Mouse (Mus musculus): ENCODE measurements around the gene 1700025G04Rik.

The 1700025G04Rik gene

DNA sequence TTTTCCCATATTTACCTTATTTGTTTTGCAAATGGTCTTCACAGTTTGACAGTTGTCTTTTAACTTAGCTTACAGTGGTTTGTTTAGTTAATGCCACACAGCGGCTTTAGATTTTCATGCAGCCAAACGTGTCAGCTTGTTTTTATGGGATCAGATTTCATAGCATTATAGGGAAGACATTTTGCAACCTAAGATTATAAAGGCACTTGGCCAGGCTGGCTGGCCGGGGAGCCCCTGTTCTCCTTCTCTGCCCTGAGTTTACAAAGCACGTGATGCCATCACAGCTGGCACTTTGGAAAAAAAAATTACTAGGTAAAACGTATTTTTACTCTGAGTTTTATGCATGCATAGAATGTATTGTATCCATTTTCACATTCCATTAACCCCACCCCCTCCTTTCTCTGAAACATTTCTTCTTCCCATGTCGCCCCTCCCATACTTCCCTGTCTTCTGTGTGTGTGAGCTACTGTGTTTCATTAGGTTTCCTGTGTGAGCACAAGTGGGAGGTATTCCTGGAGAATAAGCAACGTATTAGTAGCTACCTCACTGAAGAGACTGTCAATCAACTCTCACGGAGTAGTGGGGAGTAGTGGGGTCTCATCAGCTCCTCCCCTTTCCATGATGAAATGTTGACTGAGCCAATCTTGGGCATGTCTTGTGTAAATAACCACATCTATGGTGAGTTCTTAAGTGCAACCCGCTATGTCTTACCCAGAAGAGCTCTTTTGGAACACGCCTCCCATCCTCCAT, 93.8 kb downstream of the 1700025G04Rik start:
- no peak for DNase-seq (ENCODE audit: low spot score in 2 of 2)

DNA sequence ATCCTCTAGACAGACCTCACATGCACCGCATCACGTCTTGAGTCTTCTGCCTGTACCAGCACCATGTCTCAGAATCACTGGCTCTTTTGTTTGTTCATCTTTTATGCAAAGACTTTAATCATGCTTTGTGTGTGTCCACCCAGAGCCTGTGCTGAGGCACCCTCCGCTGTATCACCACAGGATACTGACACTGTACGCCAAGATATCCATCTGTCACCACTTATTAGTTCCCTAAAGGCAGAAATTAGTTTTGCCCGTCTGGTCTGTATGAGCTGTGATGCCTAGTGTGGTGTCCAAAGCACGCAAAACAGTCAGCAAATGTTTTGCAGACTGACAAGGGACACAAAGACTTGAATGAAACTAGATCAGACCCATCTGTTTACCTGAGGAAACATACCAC, 95.7 kb downstream of the 1700025G04Rik start:
- DNase-seq (ENCODE audit: low spot score in 2 of 2): no peak

DNA sequence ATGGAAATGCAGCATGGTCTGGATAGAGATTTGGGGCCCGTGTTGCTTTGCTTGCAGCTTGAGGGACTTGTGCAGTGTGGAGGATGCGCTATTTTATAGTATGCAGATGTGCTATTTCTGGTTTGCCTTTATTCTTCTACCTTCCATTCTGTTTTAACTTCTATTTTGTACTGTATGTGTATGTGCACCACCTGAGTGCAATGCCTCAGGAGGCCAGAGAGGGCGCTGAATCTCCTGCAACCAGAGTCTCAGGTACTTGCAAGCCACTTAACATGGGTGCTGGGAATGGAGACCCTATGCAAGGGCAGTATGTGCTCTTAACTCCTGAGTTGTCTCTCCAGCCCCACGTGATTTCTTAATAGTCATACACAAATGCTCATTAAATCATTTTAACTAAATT, 98.4 kb downstream of the 1700025G04Rik start:
- DNase-seq (ENCODE audit: low spot score in 2 of 2): no peak

DNA sequence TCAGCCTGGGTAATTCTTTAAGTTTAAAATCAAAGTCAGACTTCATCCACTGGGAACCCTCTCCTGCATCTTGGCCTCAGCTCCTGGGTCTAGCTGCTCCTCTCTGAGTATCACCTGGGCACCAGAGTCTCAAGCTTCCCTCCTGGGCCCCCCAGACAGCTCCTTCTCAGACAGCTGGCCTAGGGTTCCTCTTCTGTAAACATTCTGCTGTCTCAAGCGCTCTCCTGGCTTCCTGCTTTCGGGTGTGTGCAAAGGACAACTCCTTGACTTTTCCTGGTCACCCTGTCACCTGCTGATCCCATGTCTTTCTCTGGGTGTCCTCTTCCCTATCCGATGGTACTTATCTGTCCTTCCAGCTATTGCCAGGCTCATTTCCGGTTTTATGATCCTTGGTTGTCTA, 99.3 kb downstream of the 1700025G04Rik start:
- DNase-seq (ENCODE audit: low spot score in 2 of 2): no peak

DNA sequence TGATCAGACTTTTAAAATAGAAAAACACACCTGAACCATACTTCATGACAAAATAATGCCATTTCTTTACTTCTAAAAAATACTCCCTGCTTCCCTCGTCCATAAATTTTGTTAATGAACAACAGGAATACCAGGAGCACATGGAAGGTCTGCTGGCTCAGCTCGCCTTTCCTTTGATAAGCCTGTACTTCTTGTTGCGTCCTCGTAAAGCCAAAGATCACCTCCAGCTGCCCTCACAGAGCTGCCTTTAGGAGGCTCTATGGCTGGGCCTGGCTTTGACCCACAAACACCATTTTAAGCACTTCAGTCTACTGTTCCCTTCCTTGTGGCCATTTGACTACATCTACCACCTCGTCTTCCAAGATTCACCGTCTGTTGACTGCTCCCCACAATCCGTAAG, 101.2 kb downstream of the 1700025G04Rik start:
- DNase-seq (ENCODE audit: low spot score in 2 of 2): no peak

DNA sequence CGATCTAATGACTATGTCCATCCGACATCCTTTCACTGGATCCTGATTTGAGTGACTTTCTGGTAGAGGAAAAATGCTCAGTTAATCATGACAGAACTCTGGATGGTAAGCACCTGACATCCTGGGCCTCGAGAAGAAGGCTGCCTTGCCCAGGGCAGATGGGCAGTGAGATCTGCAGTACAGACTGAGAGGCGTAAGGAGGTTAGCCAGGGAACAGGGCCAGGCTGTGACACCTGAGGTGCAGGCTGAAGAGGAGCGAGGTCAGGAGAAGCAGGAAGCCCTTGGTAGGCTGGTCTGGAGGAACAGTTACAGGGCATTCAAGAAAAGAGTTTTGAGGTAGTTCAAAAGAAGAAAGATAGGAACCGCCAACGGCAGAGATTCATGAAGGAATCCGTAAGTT, 101.9 kb downstream of the 1700025G04Rik start:
- DNase-seq (ENCODE audit: low spot score in 2 of 2): no peak

DNA sequence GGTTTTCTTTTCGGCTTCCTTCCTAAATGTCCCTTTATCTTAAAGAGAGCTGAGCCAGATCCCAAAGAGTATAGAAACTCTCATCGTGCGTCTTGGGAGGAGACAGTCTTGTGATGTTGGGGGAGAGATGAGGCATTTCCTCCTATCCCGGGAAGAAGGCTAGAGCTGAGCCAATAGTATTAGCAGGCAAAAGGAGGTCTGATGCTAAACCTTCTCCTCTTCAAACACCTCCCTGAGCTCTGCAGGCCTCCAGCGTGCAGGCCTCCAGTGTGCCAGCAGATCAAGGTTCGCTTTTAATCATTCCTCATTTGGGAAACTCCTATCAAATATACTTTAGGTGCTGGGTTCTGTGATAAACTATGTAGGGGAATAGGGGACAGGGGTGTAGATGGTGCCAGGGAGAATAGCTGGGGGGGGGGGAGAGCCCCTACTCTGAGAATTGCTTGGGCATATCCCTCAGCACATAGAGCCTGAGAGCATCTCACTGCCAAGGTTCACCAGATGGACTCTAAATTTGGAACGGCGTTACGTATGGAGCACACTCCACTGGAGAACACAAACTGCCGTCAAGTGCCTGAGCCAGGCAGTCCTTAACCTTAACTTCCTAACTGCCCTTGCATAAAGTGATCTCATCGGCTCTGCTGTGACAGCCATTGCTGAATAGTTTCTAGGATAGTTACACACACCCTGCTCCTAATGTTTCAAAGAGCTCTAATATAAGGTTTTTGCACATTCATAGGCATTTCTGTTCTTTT, 103.7 kb downstream of the 1700025G04Rik start:
- DNase-seq (ENCODE audit: low spot score in 2 of 2): no peak

DNA sequence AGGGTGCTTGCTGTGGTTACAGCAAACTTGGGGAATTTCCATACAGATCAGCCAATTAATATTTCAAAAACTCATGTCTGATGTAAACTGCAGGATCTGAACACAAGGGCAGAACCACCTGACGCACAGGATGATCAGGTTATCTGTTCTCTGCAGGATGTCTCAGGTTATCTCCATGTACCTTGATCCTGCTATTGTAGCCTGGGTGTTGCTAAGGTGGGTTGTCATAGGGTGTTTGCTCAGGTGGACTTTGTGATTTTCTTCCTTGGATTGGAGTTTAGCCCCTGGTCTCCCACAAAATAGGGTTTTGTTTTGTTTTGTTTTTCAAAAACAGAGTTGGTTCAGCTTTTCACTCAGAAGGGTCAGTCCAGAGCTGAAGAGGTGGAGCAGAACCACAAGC, 104.9 kb downstream of the 1700025G04Rik start:
- no peak for DNase-seq (ENCODE audit: low spot score in 2 of 2)

DNA sequence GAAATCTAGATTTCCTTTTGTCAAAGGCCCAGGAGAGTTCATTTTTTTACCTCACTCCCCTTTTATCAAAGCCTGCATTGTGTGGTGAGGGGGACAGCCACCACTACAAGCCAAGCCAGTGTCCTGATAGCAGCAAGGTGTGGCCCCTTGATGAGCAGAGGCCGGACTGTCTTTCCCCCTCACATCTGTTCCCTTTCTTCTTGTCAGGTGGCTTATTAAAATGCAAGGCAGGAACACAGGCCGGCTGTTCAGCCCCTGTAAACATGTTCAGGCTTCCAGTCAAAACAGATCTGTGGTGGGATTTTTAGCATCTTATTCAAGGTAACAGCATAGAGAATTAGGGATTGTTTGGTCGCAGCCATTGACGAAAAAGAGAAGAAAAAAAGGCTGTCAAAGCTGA, 105.9 kb downstream of the 1700025G04Rik start:
- DNase-seq (ENCODE audit: low spot score in 2 of 2): no peak

DNA sequence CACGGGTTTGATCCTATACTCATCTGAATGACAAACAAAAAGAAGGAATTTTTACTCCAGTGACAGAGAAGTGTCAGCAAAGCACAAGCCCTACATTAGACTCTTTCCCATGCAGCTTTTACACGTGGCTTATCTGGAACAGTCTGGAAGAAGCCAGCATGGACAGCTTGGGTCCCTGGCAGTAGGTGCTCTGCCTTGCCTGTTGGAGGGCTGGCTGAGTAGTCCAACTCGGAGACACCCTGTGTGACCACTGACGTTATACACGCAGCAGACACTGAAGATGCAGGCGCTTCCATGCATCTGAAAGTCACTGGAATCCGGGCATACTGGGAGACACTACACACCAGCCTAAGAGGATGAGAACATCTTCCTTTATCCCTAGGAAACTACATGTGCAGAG, 109.4 kb downstream of the 1700025G04Rik start:
- no peak for DNase-seq (ENCODE audit: low spot score in 2 of 2)

DNA sequence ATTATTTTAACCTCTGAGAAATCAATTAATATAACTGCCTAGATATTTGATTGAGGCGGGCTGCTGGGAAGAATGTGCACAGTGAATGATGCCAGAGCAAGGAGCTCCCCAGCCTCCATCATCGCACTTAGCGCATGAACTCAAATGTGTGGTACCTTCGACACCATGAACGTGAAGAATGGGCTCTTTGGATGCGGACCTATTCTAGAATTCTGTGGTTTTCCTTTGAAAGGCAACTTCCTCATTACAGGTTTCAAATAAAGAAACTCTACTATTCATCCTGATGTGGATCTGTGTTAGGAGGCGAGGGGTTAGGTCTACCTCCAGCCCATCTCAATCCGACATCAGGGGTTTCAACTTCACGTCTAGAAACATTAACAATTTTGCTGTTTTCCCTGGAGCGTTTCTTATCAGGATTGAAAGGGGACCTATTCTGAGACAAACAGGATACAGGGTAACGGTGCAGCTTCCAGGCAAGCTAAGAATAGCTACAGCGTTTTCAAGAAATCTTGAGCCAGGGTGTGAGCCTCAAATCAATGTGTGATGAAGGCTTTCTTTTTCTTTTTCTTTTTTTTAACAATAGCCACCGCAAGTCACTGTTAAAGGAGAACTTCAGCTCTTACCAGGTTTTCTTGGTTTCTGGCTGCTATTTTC, 110.0 kb downstream of the 1700025G04Rik start:
- no peak for DNase-seq (ENCODE audit: low spot score in 2 of 2)

DNA sequence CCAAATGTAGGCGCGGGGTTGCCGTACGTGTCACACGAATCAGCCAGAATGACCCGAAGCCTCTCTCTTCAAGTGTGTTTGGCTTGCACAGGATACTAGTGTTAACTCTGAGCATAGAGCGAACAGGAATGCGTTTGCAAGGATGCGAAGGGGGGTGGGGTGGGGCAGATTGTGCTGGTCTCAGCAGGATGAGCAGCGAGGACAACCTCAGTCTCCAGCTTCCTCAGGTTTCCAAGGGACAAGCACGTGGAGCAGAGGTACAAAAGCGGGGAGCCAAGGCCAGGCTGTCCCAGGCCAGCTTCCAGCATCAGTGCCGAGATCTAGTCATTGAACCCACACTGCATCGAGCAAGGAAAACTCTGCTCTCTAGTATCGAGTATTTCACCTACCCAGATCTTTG, 111.2 kb downstream of the 1700025G04Rik start:
- no peak for DNase-seq (ENCODE audit: low spot score in 2 of 2)

DNA sequence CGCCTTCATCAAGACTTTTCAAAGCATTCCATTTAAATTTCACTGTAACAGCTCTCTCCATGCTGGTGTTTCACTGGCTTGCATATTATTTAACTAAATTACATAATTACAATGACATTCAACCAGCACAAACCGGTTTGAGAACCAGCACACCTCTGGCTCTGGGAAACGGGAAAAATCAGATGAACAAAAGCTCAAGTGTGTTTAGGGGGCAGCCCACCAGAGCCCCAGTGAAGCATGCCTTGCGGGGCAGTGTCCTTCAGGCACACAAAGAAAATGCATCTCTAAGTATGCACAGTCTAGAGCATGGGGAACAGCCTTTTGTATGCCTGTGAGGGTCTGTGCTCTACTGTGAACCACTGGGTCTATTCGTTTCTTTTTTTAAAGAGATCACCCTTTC, 112.3 kb downstream of the 1700025G04Rik start:
- no peak for DNase-seq (ENCODE audit: low spot score in 2 of 2)

DNA sequence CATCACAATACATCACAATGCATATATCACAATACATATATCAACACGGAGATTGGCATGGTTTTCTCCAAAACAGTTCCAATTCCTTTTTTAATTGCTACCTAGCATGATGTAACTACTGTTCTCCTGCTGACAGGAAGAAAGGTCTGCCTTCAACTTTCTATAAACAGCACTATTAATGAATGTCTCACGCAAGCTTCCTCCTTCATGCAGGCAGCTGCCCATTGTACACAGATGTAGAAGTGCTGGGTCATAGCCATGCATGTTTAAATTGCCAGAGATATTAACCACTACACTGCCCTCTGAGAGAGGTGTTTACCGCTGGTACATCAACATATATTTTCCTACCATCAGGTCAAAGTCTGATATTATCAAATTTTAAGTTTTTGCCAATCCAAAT, 113.1 kb downstream of the 1700025G04Rik start:
- DNase-seq (ENCODE audit: low spot score in 2 of 2): no peak

DNA sequence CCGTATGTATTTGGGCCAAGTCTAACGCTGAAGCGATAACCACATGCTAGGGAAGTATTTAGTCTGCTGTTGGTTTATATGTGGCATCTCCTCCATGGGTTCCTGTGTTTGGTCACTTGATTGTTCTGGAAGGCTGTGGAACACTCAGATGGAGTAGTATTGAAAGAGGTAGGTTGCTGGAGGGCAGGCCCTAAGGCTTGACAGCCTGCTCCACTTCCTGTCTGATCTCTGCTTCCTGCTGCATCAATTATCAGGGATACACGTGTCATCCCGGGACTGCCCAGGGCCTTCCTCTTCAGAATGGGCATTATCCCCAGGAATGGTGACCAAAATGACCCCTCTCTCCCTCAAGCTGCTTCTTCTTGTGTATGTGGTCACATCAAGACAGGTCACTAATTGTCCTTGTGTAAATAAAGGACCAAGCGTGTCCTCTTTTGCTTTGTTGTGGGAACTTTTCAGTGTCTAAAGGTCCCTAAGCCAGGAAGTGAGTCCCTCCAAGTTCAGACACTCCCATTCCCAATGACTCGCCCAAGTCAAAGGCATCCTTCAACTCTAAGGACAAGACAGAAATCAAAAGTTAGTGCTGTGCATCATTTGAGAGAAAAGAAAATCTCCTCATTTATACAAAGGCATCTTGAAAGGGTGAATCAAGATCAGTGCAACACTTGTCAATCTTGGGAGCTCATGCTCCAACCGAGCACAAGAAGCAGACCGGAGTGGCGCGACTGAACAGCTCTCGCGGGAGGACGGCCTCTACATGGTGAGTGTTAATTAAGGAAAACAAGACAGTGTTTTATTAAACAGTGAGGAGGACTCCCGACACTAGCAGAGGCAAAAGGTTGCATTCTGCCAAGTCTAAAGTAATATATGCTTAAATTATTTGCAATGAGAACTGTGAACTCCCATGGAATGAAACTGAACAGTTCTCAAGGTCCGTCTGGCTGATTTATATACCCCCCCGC, 114.2 kb downstream of the 1700025G04Rik start:
- DNase-seq (ENCODE audit: low spot score in 2 of 2): no peak

DNA sequence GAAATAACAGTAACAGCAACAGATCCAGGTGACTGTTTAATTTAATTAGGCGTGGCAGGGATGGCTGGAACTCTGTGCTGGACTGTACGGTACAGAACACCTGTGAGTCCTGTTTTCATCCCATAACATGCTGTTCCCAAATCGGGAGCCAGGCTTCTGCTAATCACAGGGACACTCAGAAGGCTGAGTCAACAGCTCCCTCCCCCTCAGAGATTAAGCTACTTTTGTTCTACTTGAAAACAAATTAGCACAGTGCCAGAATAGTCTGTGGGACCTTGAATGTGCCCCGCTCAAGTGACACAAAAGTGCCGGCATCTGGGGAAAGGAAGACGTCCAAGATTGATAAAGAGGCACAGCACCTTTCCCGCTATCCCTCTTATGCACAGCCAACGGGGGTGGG, 115.0 kb downstream of the 1700025G04Rik start:
- no peak for DNase-seq (ENCODE audit: low spot score in 2 of 2)

DNA sequence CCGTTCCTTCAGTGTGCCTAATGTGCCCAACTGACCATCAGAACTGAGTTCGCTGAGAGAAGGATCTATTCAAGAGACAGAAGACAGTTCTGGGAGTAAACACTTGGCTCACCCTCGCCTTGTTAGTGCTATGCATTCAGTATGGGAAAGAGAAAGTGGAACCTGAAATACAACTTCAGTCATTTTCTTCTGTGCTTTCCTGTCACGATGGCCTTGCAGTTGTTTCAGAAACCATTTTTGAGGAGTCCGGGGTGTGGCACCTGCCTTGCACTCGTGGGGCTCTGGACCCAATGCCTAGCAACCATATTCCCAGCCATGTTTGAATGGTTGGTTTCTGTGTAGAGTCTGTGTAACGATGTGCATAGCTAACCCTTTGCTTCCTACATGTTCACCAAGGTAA, 115.5 kb downstream of the 1700025G04Rik start:
- DNase-seq (ENCODE audit: low spot score in 2 of 2): no peak

DNA sequence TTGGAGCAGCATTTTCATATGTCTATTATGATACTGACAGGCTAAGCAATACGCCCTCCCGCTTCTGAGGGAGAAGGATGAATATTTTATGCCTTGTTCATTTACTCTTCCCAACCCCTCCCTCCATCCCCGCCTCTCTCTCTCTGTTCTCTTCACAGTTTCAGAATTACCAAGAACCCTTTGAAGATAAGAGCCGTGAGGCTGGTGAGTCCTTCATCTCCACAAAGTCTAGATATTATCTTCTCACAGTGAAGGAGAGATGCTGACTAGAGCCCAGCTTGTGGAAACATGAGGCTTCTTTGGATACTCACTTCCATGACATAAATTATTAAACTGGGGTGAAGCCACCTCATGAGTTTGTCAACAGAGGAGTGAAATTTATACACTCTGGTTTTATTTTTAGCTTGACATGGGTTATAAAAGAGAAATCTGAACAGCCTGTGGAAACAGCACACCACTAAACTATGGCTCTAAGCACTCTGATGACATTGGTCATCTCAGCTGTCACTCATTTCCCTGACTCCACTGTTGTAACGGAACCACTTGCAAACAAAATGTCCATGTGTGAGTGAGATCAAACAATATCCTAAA, 116.7 kb downstream of the 1700025G04Rik start:
- no peak for DNase-seq (ENCODE audit: low spot score in 2 of 2)

DNA sequence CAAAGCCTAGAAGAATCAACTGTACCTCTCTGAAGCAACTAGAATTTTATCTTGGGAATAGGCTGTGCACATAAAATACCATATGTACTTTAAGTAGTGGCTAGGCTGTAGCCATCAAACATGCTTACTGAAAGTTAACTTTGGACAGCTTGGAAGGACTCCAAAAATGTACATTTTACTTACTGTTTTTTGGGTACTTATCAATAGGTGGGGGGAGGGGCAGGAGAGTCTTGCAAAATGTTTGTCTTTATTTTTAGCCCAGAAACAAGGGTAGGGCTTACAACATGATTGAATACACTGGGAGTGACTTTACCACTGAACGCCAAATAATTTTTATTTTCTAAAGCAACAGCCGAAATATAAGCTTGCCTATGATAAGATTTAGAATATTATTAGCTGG, 118.3 kb downstream of the 1700025G04Rik start:
- DNase-seq (ENCODE audit: low spot score in 2 of 2): no peak

DNA sequence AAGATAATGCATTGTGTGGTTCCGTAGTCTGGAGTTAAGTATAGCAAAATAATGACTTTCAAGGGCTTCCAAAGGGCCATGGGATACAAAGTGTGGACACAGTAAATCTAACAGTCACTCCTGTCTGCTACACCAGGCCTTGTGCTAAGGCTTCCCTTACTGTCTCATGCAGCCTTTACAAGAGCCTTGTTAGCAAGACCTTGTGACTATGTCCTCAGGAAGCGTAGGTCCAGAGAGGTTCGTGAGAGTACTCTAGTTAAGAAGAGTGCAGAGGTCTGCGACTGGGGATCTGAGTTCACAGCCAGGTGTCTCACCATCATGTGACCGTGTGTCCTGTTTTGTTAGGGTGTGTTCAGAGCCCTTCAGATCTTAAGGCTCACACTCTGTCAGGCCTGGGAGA, 121.8 kb downstream of the 1700025G04Rik start:
- no peak for DNase-seq (ENCODE audit: low spot score in 2 of 2)

DNA sequence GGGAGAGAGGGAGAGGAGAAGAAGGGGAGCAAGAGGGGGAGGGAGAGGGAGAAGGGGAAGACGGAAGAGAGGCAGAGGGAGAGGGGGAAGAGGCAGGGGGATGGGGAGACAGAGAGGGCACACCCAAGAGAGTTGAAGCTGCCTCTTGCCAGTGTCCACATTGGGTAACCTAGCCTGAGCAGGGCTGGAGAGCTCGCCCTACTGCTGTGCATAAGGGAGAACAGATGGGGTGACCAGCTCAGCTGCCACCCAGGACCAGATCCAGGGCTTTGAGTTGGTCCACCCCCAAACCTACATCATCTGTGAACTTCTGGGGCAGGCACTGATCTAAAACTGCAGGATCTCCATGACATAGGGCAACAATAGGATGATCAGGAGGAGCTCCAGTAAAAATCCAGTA, 125.1 kb downstream of the 1700025G04Rik start:
- DNase-seq (ENCODE audit: low spot score in 2 of 2): no peak

All from right cerebral cortex, postnatal 36 days (tissue).